Comparison of ENCODE assay signal across 10 mouse cellular contexts in the genomic region with DNA sequence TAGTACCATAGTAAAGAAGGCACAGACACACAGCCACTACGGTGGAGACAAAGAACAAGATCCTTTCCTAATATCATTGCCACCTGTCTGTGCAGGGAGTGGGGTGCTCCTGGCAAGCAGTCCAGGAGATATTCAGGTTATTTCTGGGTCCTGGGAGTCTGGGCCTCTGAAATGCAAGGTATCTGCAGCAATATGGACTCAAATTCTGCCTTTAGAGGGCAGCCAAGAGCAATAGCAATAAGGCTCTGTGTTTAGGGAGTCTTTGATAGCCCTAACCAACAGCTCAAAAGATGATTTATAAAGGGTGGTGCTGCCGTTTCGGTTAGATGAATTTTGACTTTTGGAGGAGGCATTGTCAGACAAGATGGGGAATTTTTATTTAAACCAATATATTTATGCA. TPM values are rescaled to one million over a fixed set of nuclear protein-coding genes. Genes with fewer than 3 reads are reported as not detected.
DNase-seq lines count a peak whose midpoint lies in the region; ATAC-seq and TF ChIP-seq lines count a peak whose summit lies in the region.
"Had no signal": no experiment of that assay in that cellular context is flagged by ENCODE, and none has a peak within 500 bp of the region (broad histone marks: within the 10 kb centered on the region; RNA-seq: fewer than 3 reads in every experiment).

No protein-coding gene starts in this region.

- no peak overlapping the region for H3K9ac ChIP-seq in hindbrain, postnatal 0 days (replicated peaks; ENCODE audit: low read length)
- H3K9ac ChIP-seq in hindbrain, embryonic 14.5 days: no peak overlapping the region
- H3K9ac ChIP-seq in liver, embryonic 16.5 days (ENCODE audit: low read depth, low read length): no peak overlapping the region

- H3K4me1 ChIP-seq in hindbrain, postnatal 0 days (ENCODE audit: insufficient read depth, low read length): no peaks in the 10 kb centered on the region
- no peaks in the 10 kb centered on the region for H3K4me1 ChIP-seq in hindbrain, embryonic 14.5 days (replicated peaks; ENCODE audit: control insufficient read depth, insufficient read depth, low read length)
- H3K4me1 ChIP-seq in liver, embryonic 16.5 days (ENCODE audit: control insufficient read depth, low read depth, low read length): no peaks in the 10 kb centered on the region; the same call in none of the 2 replicates

- peak; percentile 68 for TF ChIP-seq CTCF in hindbrain, postnatal 0 days (IDR thresholded peaks at IDR 0.05; ENCODE audit: low read depth)

- H3K36me3 ChIP-seq in hindbrain, postnatal 0 days (ENCODE audit: insufficient read depth, low read length): no peaks in the 10 kb centered on the region
- H3K36me3 ChIP-seq in hindbrain, embryonic 14.5 days (replicated peaks; ENCODE audit: control insufficient read depth, insufficient read depth): no peaks in the 10 kb centered on the region
- no peaks in the 10 kb centered on the region for H3K36me3 ChIP-seq in liver, embryonic 16.5 days (ENCODE audit: control insufficient read depth, insufficient read depth)

- H3K9me3 ChIP-seq in hindbrain, postnatal 0 days (ENCODE audit: low read length): no peaks in the 10 kb centered on the region
- H3K9me3 ChIP-seq in hindbrain, embryonic 14.5 days (ENCODE audit: control insufficient read depth, low read length): no peaks in the 10 kb centered on the region
- no peaks in the 10 kb centered on the region for H3K9me3 ChIP-seq in liver, embryonic 16.5 days (replicated peaks; ENCODE audit: control insufficient read depth, low read length)

- no peak for ATAC-seq in hindbrain, postnatal 0 days
- no peak for ATAC-seq in hindbrain, embryonic 14.5 days (ENCODE audit: low FRiP score)
- peak; percentile 66 for ATAC-seq in CD4-positive, CD25-positive, alpha-beta regulatory T cell, adult 4 months
- no peak for ATAC-seq in liver, embryonic 16.5 days (ENCODE audit: low read depth)

- H3K27me3 ChIP-seq in hindbrain, postnatal 0 days (ENCODE audit: insufficient read depth, low read length): no peaks in the 10 kb centered on the region
- H3K27me3 ChIP-seq in hindbrain, embryonic 14.5 days (ENCODE audit: control insufficient read depth, insufficient read depth, low read length): no peaks in the 10 kb centered on the region
- no peaks in the 10 kb centered on the region for H3K27me3 ChIP-seq in liver, embryonic 16.5 days (ENCODE audit: control insufficient read depth, insufficient read depth, low read depth, low read length)

- DNase-seq in hindbrain, postnatal 0 days (ENCODE audit: low spot score): peak; percentile 60
- no peak for DNase-seq in hindbrain, embryonic 14.5 days (ENCODE audit: low spot score)
- DNase-seq in 416B (ENCODE audit: low read depth): peak; percentile 78
- peak; percentile 50 for DNase-seq in embryo, embryonic 10 days (ENCODE audit: low spot score)
- peak; percentile 7 for DNase-seq in yolk sac, embryonic 10.5 days (ENCODE audit: low spot score)
- DNase-seq in testis, postnatal 10 days (ENCODE audit: low spot score): no peak

- 73% methylated on average over 3 of the region's 3 CpGs for WGBS in hindbrain, postnatal 0 days
- 83% methylated on average over 3 of the region's 3 CpGs for WGBS in hindbrain, embryonic 14.5 days
- 37% methylated on average over 3 of the region's 3 CpGs for WGBS in liver, embryonic 16.5 days (ENCODE audit: insufficient replicate concordance)

- no peak overlapping the region for H3K4me2 ChIP-seq in hindbrain, postnatal 0 days (ENCODE audit: low read depth, low read length)
- no peak overlapping the region for H3K4me2 ChIP-seq in hindbrain, embryonic 14.5 days (replicated peaks)
- no peak overlapping the region for H3K4me2 ChIP-seq in liver, embryonic 16.5 days (ENCODE audit: low read depth, low read length)

- H3K4me3 ChIP-seq in hindbrain, postnatal 0 days (ENCODE audit: low read length): no peak overlapping the region
- H3K4me3 ChIP-seq in hindbrain, embryonic 14.5 days (replicated peaks; ENCODE audit: low read length): no peak overlapping the region
- no peak overlapping the region for H3K4me3 ChIP-seq in liver, embryonic 16.5 days (ENCODE audit: low read depth, low read length)

- no peak overlapping the region for H3K27ac ChIP-seq in hindbrain, postnatal 0 days
- no peak overlapping the region for H3K27ac ChIP-seq in hindbrain, embryonic 14.5 days
- peak overlapping the region; percentile 48; the same call in 1 of the 2 replicates for H3K27ac ChIP-seq in liver, embryonic 16.5 days (ENCODE audit: low read length)

RNA-seq across cellular contexts. Expression of a gene that starts 0.9 kb away (rescaled TPM):
- not detected in 2 replicates for total RNA-seq in hindbrain, postnatal 0 days (2014; rRNA removed)
- polyA plus RNA-seq in hindbrain, postnatal 0 days (2015; fragmentation: Nextera tagmentation; extraction: Ambion mirVana): not detected in 2 replicates
- 0.08 TPM in 1 of 2 replicates, not detected in the other for polyA plus RNA-seq in hindbrain, embryonic 14.5 days (2014; fragmentation: Nextera tagmentation; extraction: Ambion mirVana)
- under 1 TPM in 1 of 2 experiments, not detected in 1; 0.62 TPM for polyA plus RNA-seq in CD4-positive, CD25-positive, alpha-beta regulatory T cell, adult 4 months (2017; shearing (Covaris generic))
- 1.8 and 1.9 TPM in 2 replicates for polyA plus RNA-seq in liver, embryonic 16.5 days (2015; fragmentation: Nextera tagmentation; extraction: Ambion mirVana)
- total RNA-seq: left cerebral cortex, postnatal 25 days had no signal

RNA-seq across cellular contexts. Expression of a gene that starts 44.6 kb away (rescaled TPM):
- not detected in 2 replicates for total RNA-seq in hindbrain, postnatal 0 days (2014; rRNA removed)
- not detected in 2 replicates for polyA plus RNA-seq in hindbrain, postnatal 0 days (2015; fragmentation: Nextera tagmentation; extraction: Ambion mirVana)
- polyA plus RNA-seq in hindbrain, embryonic 14.5 days (2014; fragmentation: Nextera tagmentation; extraction: Ambion mirVana): 0.09 TPM in 1 of 2 replicates, not detected in the other
- under 1 TPM in 1 of 2 experiments, not detected in 1; 0.28 TPM for polyA plus RNA-seq in CD4-positive, CD25-positive, alpha-beta regulatory T cell, adult 4 months (2017; shearing (Covaris generic))
- 0.27 and 0.32 TPM in 2 replicates for polyA plus RNA-seq in liver, embryonic 16.5 days (2015; fragmentation: Nextera tagmentation; extraction: Ambion mirVana)
- polyA plus RNA-seq: embryonic facial prominence, embryonic 14.5 days had no signal

Comparison
In these comparisons a context has a peak if more than half of its experiments do, and no peak if none do; other contexts are left out.
1. DNase-seq: peak in hindbrain, postnatal 0 days (single experiment), 416B (single experiment), embryo, embryonic 10 days (single experiment) and yolk sac, embryonic 10.5 days (single experiment); none in hindbrain, embryonic 14.5 days (single experiment) and testis, postnatal 10 days (single experiment).